Mouse (Mus musculus): Measurements from ENCODE around the gene Col5a2. TPM values are rescaled to one million over a fixed set of nuclear protein-coding genes. Genes with fewer than 3 reads are reported as not detected.

Gene Col5a2
- polyA plus RNA-seq, 1 experiment from 2014 or later = 12.7 TPM

DNA sequence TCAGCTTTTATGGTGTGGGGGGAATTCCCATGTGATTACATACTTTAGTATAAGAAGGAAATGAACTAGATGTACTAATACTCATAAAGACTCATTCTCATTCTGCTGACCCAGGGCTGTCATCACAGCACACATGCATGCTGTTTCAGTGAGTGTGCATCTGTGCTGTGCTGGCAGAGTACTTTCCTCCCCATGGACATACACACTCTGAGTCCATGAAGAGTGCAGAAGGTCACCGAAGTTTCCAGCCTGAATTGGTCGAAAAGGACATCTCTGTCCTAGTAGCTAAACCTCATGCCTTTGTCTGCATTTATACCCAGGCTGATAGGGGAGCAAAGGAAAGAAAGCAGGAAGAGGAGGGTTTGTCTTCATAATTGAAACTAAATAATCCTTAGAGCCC, 83.2 kb downstream of the Col5a2 start:
- no peaks in the 10 kb centered on the region for H3K27me3 ChIP-seq (replicated peaks)
- no peak for ATAC-seq (replicated peaks)
- no peaks in the 10 kb centered on the region for H3K36me3 ChIP-seq (replicated peaks)
- H3K9me3 ChIP-seq = no peaks in the 10 kb centered on the region
- no peak overlapping the region for H3K4me2 ChIP-seq
- no peak overlapping the region for H3K27ac ChIP-seq
- no peak overlapping the region for H3K9ac ChIP-seq
- 74% methylated on average over 2 of the region's 2 CpGs for WGBS
- no peaks in the 10 kb centered on the region for H3K4me1 ChIP-seq
- no peak overlapping the region for H3K4me3 ChIP-seq

GRCm38 (mm10) chr1:45381866-45382265, 121.2 kb downstream of the Col5a2 start:
- H3K27ac ChIP-seq = no peak overlapping the region

GRCm38 (mm10) chr1:45379992-45380690, 122.9 kb downstream of the Col5a2 start:
- Histone ChIP-seq H3K4me3 (no peak overlapping the region), H3K9ac (no peak overlapping the region), H3K27ac (no peak overlapping the region), H3K4me1 (no peaks in the 10 kb centered on the region), H3K9me3 (no peaks in the 10 kb centered on the region), H3K4me2 (no peak overlapping the region), H3K27me3 (replicated peaks) (no peaks in the 10 kb centered on the region), H3K36me3 (replicated peaks) (no peaks in the 10 kb centered on the region)
- ATAC-seq (replicated peaks) = no peak
- 88% methylated on average over 7 of the region's 7 CpGs for WGBS

More at GRCm38 (mm10) chr1:45381866-45382265, 121.2 kb downstream of the Col5a2 start:
- no peaks in the 10 kb centered on the region for H3K27me3 ChIP-seq (replicated peaks)
- WGBS = 92% methylated on average over 2 of the region's 2 CpGs
- no peak overlapping the region for H3K9ac ChIP-seq
- H3K4me2 ChIP-seq = no peak overlapping the region
- no peak overlapping the region for H3K4me3 ChIP-seq
- no peaks in the 10 kb centered on the region for H3K9me3 ChIP-seq
- no peaks in the 10 kb centered on the region for H3K36me3 ChIP-seq (replicated peaks)
- no peak for ATAC-seq (replicated peaks)
- H3K4me1 ChIP-seq = no peaks in the 10 kb centered on the region

GRCm38 (mm10) chr1:45365427-45365826, 137.7 kb downstream of the Col5a2 start:
- no peaks in the 10 kb centered on the region for H3K4me1 ChIP-seq
- H3K36me3 ChIP-seq (replicated peaks) = no peaks in the 10 kb centered on the region
- no peak overlapping the region for H3K27ac ChIP-seq
- H3K27me3 ChIP-seq (replicated peaks) = no peaks in the 10 kb centered on the region
- no peak overlapping the region for H3K4me2 ChIP-seq
- no peak overlapping the region for H3K4me3 ChIP-seq
- H3K9ac ChIP-seq = no peak overlapping the region
- WGBS = 90% methylated on average over 1 of the region's 1 CpGs
- peaks cover 9% of the 10 kb centered on the region for H3K9me3 ChIP-seq
- ATAC-seq (replicated peaks) = no peak

- H3K4me1 ChIP-seq = no peaks in the 10 kb centered on the region
- H3K4me3 ChIP-seq = no peak overlapping the region
- WGBS = 97% methylated on average over 2 of the region's 2 CpGs
- no peak overlapping the region for H3K9ac ChIP-seq
- H3K36me3 ChIP-seq (replicated peaks) = no peaks in the 10 kb centered on the region
- no peak for ATAC-seq (replicated peaks)
- no peaks in the 10 kb centered on the region for H3K9me3 ChIP-seq
- H3K4me2 ChIP-seq = no peak overlapping the region
- no peaks in the 10 kb centered on the region for H3K27me3 ChIP-seq (replicated peaks)
- H3K27ac ChIP-seq = no peak overlapping the region
Observed at GRCm38 (mm10) chr1:45363274-45363673, 139.8 kb downstream of the Col5a2 start.

DNA sequence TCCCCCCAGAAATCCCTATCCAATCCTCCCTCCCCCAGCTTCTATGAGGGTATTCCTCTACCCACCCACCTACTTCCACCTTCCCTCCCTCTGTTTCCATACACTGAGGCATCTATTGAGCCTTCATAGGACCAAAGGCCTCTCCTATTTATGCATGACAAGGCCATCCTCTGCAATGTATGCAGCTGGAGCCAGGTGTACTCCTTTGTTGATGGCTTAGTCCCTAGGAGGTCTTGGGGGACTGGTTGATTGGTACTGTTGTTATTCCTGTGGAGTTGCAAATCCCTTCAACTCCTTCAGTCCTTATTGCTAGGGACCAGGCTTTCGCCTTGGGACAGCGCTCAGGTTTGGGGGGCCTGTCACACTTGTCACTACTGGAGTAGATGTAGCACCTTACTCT, 143.4 kb downstream of the Col5a2 start:
- Histone ChIP-seq H3K4me1 (no peaks in the 10 kb centered on the region), H3K9ac (no peak overlapping the region), H3K9me3 (no peaks in the 10 kb centered on the region), H3K36me3 (replicated peaks) (no peaks in the 10 kb centered on the region), H3K4me3 (no peak overlapping the region), H3K4me2 (no peak overlapping the region), H3K27me3 (replicated peaks) (no peaks in the 10 kb centered on the region), H3K27ac (no peak overlapping the region)
- no peak for ATAC-seq (replicated peaks)
- WGBS = 78% methylated on average over 2 of the region's 2 CpGs

GRCm38 (mm10) chr1:45359147-45359546, 143.9 kb downstream of the Col5a2 start:
- no peak for ATAC-seq (replicated peaks)
- Histone ChIP-seq H3K4me2 (no peak overlapping the region), H3K27me3 (replicated peaks) (no peaks in the 10 kb centered on the region), H3K9me3 (no peaks in the 10 kb centered on the region), H3K4me3 (no peak overlapping the region), H3K4me1 (no peaks in the 10 kb centered on the region), H3K36me3 (replicated peaks) (no peaks in the 10 kb centered on the region), H3K27ac (no peak overlapping the region), H3K9ac (no peak overlapping the region)
- WGBS = 77% methylated on average over 2 of the region's 2 CpGs

DNA sequence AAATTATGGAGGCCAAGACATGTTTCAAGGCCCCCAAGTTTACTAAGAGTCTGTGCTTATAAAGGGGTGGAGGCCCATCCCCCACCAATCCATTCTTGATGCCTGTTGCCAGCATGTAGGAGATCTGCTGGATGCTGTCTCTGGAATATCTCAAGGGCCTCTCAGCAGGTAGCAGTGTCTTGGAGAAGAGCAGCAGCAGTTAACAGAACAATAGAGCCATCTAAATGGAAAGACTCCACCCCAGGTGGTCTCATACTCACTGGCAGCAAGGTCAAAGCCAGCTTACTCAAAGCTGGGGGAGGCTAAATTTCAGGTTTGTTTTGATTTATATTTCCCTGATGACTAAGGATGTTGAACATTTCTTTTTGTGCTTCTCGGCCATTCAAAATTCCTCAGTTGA, 145.1 kb downstream of the Col5a2 start:
- no peak overlapping the region for H3K4me3 ChIP-seq
- no peak for ATAC-seq (replicated peaks)
- 79% methylated on average over 1 of the region's 1 CpGs for WGBS

GRCm38 (mm10) chr1:45355944-45356343, 147.1 kb downstream of the Col5a2 start:
- H3K4me2 ChIP-seq = no peak overlapping the region
- no peak for ATAC-seq (replicated peaks)
- no peak overlapping the region for H3K4me3 ChIP-seq
- H3K27ac ChIP-seq = no peak overlapping the region
- H3K27me3 ChIP-seq (replicated peaks) = no peaks in the 10 kb centered on the region
- H3K9ac ChIP-seq = no peak overlapping the region
- no peaks in the 10 kb centered on the region for H3K9me3 ChIP-seq
- no peaks in the 10 kb centered on the region for H3K36me3 ChIP-seq (replicated peaks)
- no peaks in the 10 kb centered on the region for H3K4me1 ChIP-seq
- 77% methylated on average over 4 of the region's 4 CpGs for WGBS

More for the DNA sequence above, 145.1 kb downstream of the Col5a2 start:
- H3K4me1 ChIP-seq = no peaks in the 10 kb centered on the region
- H3K27ac ChIP-seq = no peak overlapping the region
- no peak overlapping the region for H3K9ac ChIP-seq
- H3K27me3 ChIP-seq (replicated peaks) = no peaks in the 10 kb centered on the region
- no peak overlapping the region for H3K4me2 ChIP-seq
- H3K9me3 ChIP-seq = no peaks in the 10 kb centered on the region
- no peaks in the 10 kb centered on the region for H3K36me3 ChIP-seq (replicated peaks)

DNA sequence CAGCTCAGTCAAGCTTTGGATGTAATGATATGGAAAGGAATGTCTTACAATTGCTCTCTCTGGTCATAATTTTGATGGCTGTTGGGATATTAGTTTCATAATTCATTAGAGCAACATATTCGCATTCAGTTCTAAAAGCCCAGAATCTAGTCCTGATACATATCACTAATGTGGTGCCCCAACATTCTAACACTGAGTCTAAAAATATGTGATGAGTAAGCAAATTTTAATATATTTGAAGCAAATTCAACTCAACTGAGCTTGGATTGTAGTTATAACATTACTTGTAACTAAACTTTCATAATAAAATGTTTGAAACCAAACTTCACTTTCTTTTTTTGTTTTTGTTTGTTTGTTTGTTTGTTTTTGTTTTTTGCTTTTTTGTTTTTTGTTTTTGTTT, 173.9 kb downstream of the Col5a2 start:
- no peak overlapping the region for H3K4me3 ChIP-seq
- no peaks in the 10 kb centered on the region for H3K9me3 ChIP-seq
- no peak overlapping the region for H3K4me2 ChIP-seq
- H3K36me3 ChIP-seq (replicated peaks) = no peaks in the 10 kb centered on the region
- no peak overlapping the region for H3K9ac ChIP-seq
- WGBS = 93% methylated on average over 1 of the region's 1 CpGs
- H3K27me3 ChIP-seq (replicated peaks) = no peaks in the 10 kb centered on the region
- no peak overlapping the region for H3K27ac ChIP-seq
- no peak for ATAC-seq (replicated peaks)
- no peaks in the 10 kb centered on the region for H3K4me1 ChIP-seq

Other genes starting within 250 kb of the Col5a2 start
- gene Col3a1, start 191.7 kb downstream of the Col5a2 start, polyA plus RNA-seq (2015; fragmentation: Nextera tagmentation; extraction: Ambion mirVana) = 173 and 194 TPM in 2 replicates